Mouse (Mus musculus) urinary bladder, postnatal 0 days (tissue): Measurements from ENCODE around the gene Wwtr1. TPM values are rescaled to one million over a fixed set of nuclear protein-coding genes. Genes with fewer than 3 reads are reported as not detected.

ENCODE experiments used
- microRNA-seq: library from miRNA; unstranded; fragments of <30 nt; microRNA quantifications from one replicate; pipeline ENCODE4, GENCODE M21; 2016
- polyA plus RNA-seq: library from polyadenylated mRNA; unstranded; fragments of >200 nt; fragmentation: Nextera tagmentation; extraction: Ambion mirVana; gene quantifications from 2 replicates; pipeline ENCODE4 v1.2.1, GENCODE M21; 2015

Gene Wwtr1
- 25.0 and 31.4 TPM in 2 replicates for polyA plus RNA-seq

DNA sequence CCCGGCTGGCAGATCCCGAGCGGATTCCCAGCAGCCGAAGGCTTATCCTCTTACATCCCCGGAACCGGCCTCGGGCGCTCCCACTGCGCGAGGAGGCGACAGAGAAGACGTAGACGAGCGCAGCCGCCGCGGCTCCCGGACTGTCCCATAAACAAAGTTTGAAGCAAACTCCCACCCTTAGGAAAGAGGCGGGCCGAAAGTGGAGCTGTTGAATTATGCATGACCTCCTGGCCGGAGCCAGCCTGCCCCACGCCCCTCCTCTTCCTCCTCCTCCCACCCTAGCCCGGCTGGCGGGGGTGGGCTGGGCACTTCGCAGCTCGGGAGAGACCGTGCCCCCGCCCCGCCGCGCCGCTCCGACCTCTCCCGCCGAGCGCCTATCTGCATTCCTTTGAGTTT is at the start of gene Wwtr1:
Gene Wwtr1, minus strand, starts transcription at position 251 of the 396 bp plus-strand sequence.

DNA sequence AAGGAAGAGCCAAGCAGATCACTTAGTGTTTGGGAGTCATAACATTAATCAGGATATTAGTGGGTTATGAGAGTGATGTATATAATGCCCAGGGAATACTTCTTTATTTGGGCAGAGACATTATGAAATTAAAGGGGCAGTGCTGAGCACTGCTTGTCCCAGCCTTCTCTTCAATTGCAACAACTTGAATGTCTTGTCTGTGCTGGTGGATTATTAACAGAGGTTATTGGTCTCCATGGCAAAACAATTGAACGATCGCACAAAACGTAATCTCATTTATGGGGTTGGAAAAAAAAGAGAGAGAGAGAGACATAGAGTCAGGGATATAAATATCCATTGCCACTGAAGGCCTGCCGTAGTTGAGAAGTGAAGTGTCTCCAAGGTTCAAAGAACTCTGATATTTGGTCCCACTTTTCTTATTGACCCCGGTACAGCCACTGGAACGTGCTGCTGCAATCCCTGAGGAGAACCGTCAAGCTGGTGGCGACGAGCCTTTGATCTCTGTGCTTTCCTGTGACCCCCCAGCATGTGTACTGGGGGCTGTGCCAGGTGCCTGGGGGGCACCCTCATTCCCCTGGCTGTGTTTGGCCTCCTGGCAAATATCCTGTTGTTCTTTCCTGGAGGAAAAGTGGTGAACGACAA is 150.5 kb downstream of the Wwtr1 start, which contains the start of gene Tm4sf4:
Gene Tm4sf4, plus strand, starts transcription at position 226 of the 642 bp plus-strand sequence.

Small RNAs within 50 kb of the gene (microRNA-seq; reads per million reads assigned to microRNA genes)
- gene Mir6377, result not detected

Other genes starting within 250 kb of the Wwtr1 start
- gene Tm4sf4, start 150.6 kb downstream of the Wwtr1 start, polyA plus RNA-seq, result 0.28 TPM in 1 of 2 replicates, not detected in the other
- gene Commd2, start 75.8 kb upstream of the Wwtr1 start, polyA plus RNA-seq, result 67.9 and 80.8 TPM in 2 replicates
- not detected in 2 replicates for gene Ankub1, start 116.9 kb upstream of the Wwtr1 start, polyA plus RNA-seq
- 112 and 132 TPM in 2 replicates for gene Rnf13, start 160.2 kb upstream of the Wwtr1 start, polyA plus RNA-seq